Mouse (Mus musculus) liver (tissue): ENCODE results near the gene Chst15.

Experiments used
- DNase-seq: peaks from one replicate; pipeline ENCODE4 v3.0.0-alpha.2; 2020; ENCODE audit warnings: mixed read lengths

Gene Chst15

GRCm38 (mm10) chr7:132214031-132214430 lies 103.0 kb downstream of the Chst15 start:
- DNase-seq = no peak

GRCm38 (mm10) chr7:132213460-132213859 lies 103.6 kb downstream of the Chst15 start:
- peak; percentile 47 for DNase-seq

- no peak for DNase-seq
These were observed 104.9 kb downstream of the Chst15 start for GRCm38 (mm10) chr7:132211920-132212701.

GRCm38 (mm10) chr7:132210616-132211015 lies 106.4 kb downstream of the Chst15 start:
- no peak for DNase-seq

GRCm38 (mm10) chr7:132208946-132209651 lies 107.9 kb downstream of the Chst15 start:
- DNase-seq = no peak

- DNase-seq = no peak
These were observed 112.9 kb downstream of the Chst15 start for GRCm38 (mm10) chr7:132204073-132204612.

GRCm38 (mm10) chr7:132199686-132200085 lies 117.3 kb downstream of the Chst15 start:
- DNase-seq = no peak

- DNase-seq = no peak
These were observed 118.2 kb downstream of the Chst15 start for GRCm38 (mm10) chr7:132198806-132199205.

GRCm38 (mm10) chr7:132197817-132198475 lies 119.1 kb downstream of the Chst15 start:
- DNase-seq = no peak

- DNase-seq = no peak
These were observed 120.4 kb downstream of the Chst15 start for GRCm38 (mm10) chr7:132196581-132196980.

- no peak for DNase-seq
These were observed 123.4 kb downstream of the Chst15 start for GRCm38 (mm10) chr7:132193606-132194005.

GRCm38 (mm10) chr7:132187456-132187855 lies 129.6 kb downstream of the Chst15 start:
- DNase-seq = no peak
